Mouse (Mus musculus): ENCODE data around the gene Cnpy1. TPM values are rescaled to one million over a fixed set of nuclear protein-coding genes. Genes with fewer than 3 reads are reported as not detected.

Cnpy1 gene
- polyA plus RNA-seq, 1 experiment = 2.0 TPM

DNA sequence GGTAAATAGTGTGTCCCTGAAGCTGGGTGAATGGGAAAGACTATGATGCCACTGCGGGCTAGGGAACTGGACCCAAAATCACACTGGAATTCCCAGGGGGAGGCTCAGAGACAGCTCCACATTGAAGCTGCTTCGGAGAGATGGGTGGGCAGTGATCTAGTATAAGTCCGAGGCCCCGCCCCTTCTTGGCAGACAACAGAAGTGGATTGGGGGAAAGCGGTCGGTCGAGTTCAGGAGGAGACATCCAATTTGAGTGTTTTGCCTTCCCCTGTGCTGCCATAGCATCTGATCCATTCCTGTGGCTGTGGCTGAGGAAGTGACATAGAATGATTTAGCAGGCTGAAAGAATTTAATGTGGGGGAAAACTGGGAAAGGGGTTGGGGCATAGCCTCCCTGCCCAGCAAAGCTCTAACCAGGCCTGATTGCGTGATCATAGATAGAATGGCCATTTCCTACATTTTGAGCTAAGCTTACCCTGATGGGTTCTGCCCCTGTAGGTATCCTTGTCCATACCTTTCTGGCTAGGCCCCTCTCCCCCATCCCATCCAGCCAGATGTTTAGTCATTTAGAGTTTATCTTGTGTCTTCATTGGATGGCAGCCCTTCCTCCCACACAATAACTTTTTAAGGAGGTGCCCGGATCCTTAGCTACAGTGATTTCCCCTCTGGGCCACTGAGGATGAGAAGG, 88.4 kb downstream of the Cnpy1 start:
- 9% methylated on average over 9 of the region's 9 CpGs for WGBS
- peaks cover 50% of the 10 kb centered on the region for H3K27me3 ChIP-seq (ENCODE audit: control insufficient read depth, insufficient read depth, low read length)
- no peak overlapping the region for H3K4me3 ChIP-seq (ENCODE audit: low read depth, low read length)
- H3K4me1 ChIP-seq (ENCODE audit: control insufficient read depth, insufficient read depth, insufficient read length, low read length) = no peaks in the 10 kb centered on the region
- H3K36me3 ChIP-seq (ENCODE audit: control insufficient read depth, insufficient read depth, low read length) = no peaks in the 10 kb centered on the region
- H3K27ac ChIP-seq (ENCODE audit: insufficient read depth, low read depth, low read length) = no peak overlapping the region
- no peak for TF ChIP-seq POLR2A (IDR thresholded peaks at IDR 0.05; ENCODE audit: low read depth, low read length)
- TF ChIP-seq CTCF (IDR thresholded peaks at IDR 0.05; ENCODE audit: extremely low read depth, insufficient read length, insufficient replicate concordance, low read depth, low read length) = no peak

Other genes starting within 250 kb of the Cnpy1 start
- 82.2 and 110 TPM in 2 replicates for gene Insig1, start 174.4 kb downstream of the Cnpy1 start, polyA plus RNA-seq (2012; rRNA removed)
- gene En2, start 80.1 kb downstream of the Cnpy1 start, polyA plus RNA-seq (2012; rRNA removed) = not detected in 2 replicates
- 10.7 and 25.2 TPM in 2 replicates for gene Rbm33, start 71.3 kb upstream of the Cnpy1 start, polyA plus RNA-seq (2012; rRNA removed)
- gene Shh, start 221.4 kb upstream of the Cnpy1 start, polyA plus RNA-seq (2012; rRNA removed) = 0.56 and 4.8 TPM in 2 replicates